In genomic region chr10:5522904-5523303, GRCm38 (mm10) we compare ENCODE assay signal across 18 mouse cellular contexts. TPM values are rescaled to one million over a fixed set of nuclear protein-coding genes. Genes with fewer than 3 reads are reported as not detected.
DNase-seq lines count a peak whose midpoint lies in the region; TF ChIP-seq lines count a peak whose summit lies in the region.
"Had no signal": no experiment of that assay in that cellular context is flagged by ENCODE, and none has a peak within 500 bp of the region (broad histone marks: within the 10 kb centered on the region; RNA-seq: fewer than 3 reads in every experiment).

No protein-coding gene starts in this region.

- no peak overlapping the region for H3K4me3 ChIP-seq in cerebellum, adult 2 months (replicated peaks; ENCODE audit: insufficient read depth, low read depth, low read length)
- no peak overlapping the region for H3K4me3 ChIP-seq in olfactory bulb, adult 2 months (ENCODE audit: insufficient read depth, low read depth, low read length)
- H3K4me3 ChIP-seq: embryonic facial prominence, embryonic 15.5 days; erythroblast, embryonic 14.5 days; forebrain, embryonic 10.5 days; heart, embryonic 13.5 days; hindbrain, embryonic 10.5 days had no signal

- intact Hi-C loops in heart, postnatal 10 days (cut with DNase I), result no loop called here

- peaks cover 34% of the 10 kb centered on the region for H3K4me1 ChIP-seq in cerebellum, adult 2 months (ENCODE audit: control insufficient read depth, insufficient read depth, low read length)
- peaks cover 2% of the 10 kb centered on the region; the same call in 1 of the 2 replicates for H3K4me1 ChIP-seq in olfactory bulb, adult 2 months (ENCODE audit: control insufficient read depth, insufficient read depth, low read length)
- H3K4me1 ChIP-seq: embryonic facial prominence, embryonic 15.5 days; forebrain, embryonic 10.5 days; heart, embryonic 13.5 days; hindbrain, embryonic 10.5 days had no signal

- no peak for TF ChIP-seq CTCF in cerebellum, adult 2 months (IDR thresholded peaks at IDR 0.05; ENCODE audit: borderline replicate concordance, insufficient read depth, low read depth, low read length)
- TF ChIP-seq CTCF in olfactory bulb, adult 2 months (IDR thresholded peaks at IDR 0.05; ENCODE audit: insufficient read depth, low read depth, low read length), result no peak

- 51% methylated on average over 4 of the region's 4 CpGs for WGBS in cerebellum, adult 2 months
- 71% methylated on average over 4 of the region's 4 CpGs for WGBS in olfactory bulb, adult 2 months

- H3K27ac ChIP-seq in cerebellum, adult 2 months (ENCODE audit: insufficient read depth, low read length), result peak overlapping the region; percentile 64; the same call in 1 of the 2 replicates
- H3K27ac ChIP-seq in olfactory bulb, adult 2 months (ENCODE audit: insufficient read depth, low read depth, low read length), result peak overlapping the region; percentile 72
- H3K27ac ChIP-seq: embryonic facial prominence, embryonic 15.5 days; forebrain, embryonic 10.5 days; heart, embryonic 13.5 days; hindbrain, embryonic 10.5 days; hindbrain, embryonic 14.5 days had no signal

- no peaks in the 10 kb centered on the region for H3K27me3 ChIP-seq in cerebellum, adult 2 months (ENCODE audit: control insufficient read depth, insufficient read depth, low read length)
- H3K27me3 ChIP-seq: embryonic facial prominence, embryonic 15.5 days; heart, embryonic 13.5 days had no signal

- DNase-seq in cerebellum, adult 2 months, result peak in 1 of 2 experiments; percentile 29
- no peak for DNase-seq in cerebellum, postnatal 10 days
- peak; percentile 5 to 12 for DNase-seq in heart, adult 9 months (ENCODE audit: low spot score in 2 of 2)
- no peak for DNase-seq in heart, postnatal 10 days
- peak; percentile 24 to 33 for DNase-seq in lung, adult 18-20 months
- no peak for DNase-seq in lung, postnatal 14 days
- DNase-seq: adrenal gland, postnatal 10 days; B cell, adult 2 months; cerebellum, adult 18-20 months; cerebellum, postnatal 14 days; embryo, embryonic 11 days had no signal

- TF ChIP-seq POLR2A in cerebellum, adult 2 months (IDR thresholded peaks at IDR 0.05; ENCODE audit: borderline replicate concordance, insufficient read depth, low read length), result no peak
- no peak for TF ChIP-seq POLR2A in olfactory bulb, adult 2 months (IDR thresholded peaks at IDR 0.05; ENCODE audit: insufficient read depth, low read depth, low read length)

RNA-seq across cellular contexts. Expression of gene Syne1, which starts 28.4 kb away (rescaled TPM):
- polyA plus RNA-seq in cerebellum, adult 2 months (2012; rRNA removed), result 295 and 355 TPM in 2 replicates
- 10 to 100 TPM; 76.4 to 85.9 TPM for total RNA-seq in heart, postnatal 10 days (2021)
- polyA plus RNA-seq in olfactory bulb, adult 2 months (2012; ENCODE audit: insufficient read depth, insufficient read length, low replicate concordance, missing spikeins), result 78.3 and 140 TPM in 2 replicates

Comparison
In these comparisons a context has a peak if more than half of its experiments do, and no peak if none do; other contexts are left out.
1. DNase-seq: peak in heart, adult 9 months (2 of 2) and lung, adult 18-20 months (2 of 2); none in cerebellum, postnatal 10 days (0 of 2), heart, postnatal 10 days (0 of 2) and lung, postnatal 14 days (single experiment).